Mouse (Mus musculus) large intestine, adult 2 months (tissue): ENCODE measurements around the gene 4933406M09Rik. TPM values are rescaled to one million over a fixed set of nuclear protein-coding genes. Genes with fewer than 3 reads are reported as not detected.

Experiments used
- DNase-seq: peaks from one replicate; pipeline ENCODE4 v3.0.0-alpha.2; 2012; ENCODE audit warnings: low read depth, low spot score
- WGBS: fragments of 180-500 bp; shearing (Covaris S2); methylation state at CpG from one replicate; pipeline ENCODE4 v1.1.7; 2018; 5-methylcytosine and 5-hydroxymethylcytosine counted together
- polyA plus RNA-seq: library from polyadenylated mRNA; depleted of rRNA; stranded (reverse); fragments of >200 nt; gene quantifications from 2 replicates; pipeline ENCODE4 v1.2.3, GENCODE M21; 2012; rRNA removed

The 4933406M09Rik gene
- polyA plus RNA-seq, 1 experiment: not detected

DNA sequence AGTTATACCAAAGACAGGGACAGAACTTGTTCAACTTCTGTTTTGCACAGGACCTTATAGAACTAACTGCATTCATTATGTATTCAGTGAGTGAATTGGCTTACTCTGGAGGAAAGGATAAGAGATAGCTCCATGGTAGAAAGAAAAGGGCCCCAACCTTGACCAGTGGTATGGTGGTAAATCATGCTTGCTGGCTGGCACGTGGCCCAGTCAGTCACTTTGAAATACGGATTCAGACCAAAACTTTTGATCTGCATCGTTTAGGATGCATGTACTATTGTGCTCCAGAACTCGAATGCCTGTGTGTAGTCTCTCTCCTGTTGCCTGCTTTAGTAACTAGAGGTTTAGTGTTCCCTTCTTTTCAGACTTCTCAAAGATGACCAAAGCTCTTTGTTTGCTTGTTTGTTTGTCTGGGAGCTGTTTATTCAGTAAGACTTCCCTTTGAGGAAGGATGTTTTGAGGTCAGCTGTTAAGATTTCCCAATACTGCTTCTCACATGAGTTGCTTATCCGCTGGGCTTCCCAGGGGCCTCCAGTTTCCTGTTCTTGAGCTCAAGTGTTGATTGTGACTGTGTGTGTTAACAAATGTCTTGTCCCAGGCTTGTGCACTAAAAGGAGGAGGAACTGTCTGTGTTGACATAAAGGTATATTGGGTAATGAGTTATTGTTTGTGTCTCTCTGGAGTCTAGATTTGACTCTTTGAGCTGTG is 34.2 kb downstream of the 4933406M09Rik start:
- 9% methylated on average over 5 of the region's 5 CpGs for WGBS

DNA sequence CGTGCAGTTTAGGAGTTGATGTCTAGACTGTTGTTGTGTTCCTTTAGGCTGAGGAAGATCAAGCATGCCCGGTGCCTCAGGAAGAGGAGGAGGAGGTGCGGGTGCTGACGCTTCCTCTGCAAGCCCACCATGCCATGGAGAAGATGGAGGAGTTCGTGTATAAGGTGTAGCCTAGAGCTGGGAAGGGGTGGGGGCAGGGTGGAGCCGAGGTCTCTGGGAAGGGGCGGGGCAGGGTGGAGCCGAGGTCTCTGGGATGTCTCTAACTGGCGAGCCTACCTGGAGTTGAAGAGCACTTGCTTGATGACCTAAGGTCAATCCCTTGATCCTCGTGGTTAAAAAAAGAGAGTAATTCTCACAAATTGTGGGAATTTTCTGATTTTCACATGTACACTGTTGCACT is 38.2 kb downstream of the 4933406M09Rik start:
- WGBS: 59% methylated on average over 10 of the region's 10 CpGs
- no peak for DNase-seq

More for the DNA sequence above, 34.2 kb downstream of the 4933406M09Rik start:
- no peak for DNase-seq

GRCm38 (mm10) chr1:134426289-134426688 is 40.5 kb downstream of the 4933406M09Rik start:
- WGBS: 87% methylated on average over 5 of the region's 5 CpGs
- no peak for DNase-seq

DNA sequence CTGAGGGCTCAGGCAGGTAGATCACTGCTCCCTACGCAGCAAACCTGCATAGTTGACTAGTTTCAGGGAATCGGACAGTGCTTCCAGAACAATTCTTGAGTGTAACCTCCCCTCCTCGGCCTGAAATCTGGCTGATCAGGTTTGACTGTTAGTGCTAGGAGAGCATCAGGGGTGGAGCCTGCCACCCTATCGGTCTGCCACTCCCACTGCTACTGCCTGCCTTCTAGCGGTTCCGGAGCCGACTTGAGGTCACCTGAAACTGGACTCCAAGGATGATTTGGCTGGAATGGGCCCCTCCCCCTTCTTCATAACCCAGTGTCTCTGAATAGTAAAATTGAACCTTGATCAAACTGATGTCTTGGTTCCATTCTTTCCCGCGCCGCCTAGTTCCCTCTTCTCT is 47.3 kb downstream of the 4933406M09Rik start:
- DNase-seq: no peak
- WGBS: 66% methylated on average over 10 of the region's 10 CpGs

GRCm38 (mm10) chr1:134433473-134433872 is 47.7 kb downstream of the 4933406M09Rik start:
- 77% methylated on average over 4 of the region's 4 CpGs for WGBS
- DNase-seq: no peak

GRCm38 (mm10) chr1:134435414-134435813 is 49.7 kb downstream of the 4933406M09Rik start:
- no peak for DNase-seq
- WGBS: 44% methylated on average over 4 of the region's 4 CpGs

DNA sequence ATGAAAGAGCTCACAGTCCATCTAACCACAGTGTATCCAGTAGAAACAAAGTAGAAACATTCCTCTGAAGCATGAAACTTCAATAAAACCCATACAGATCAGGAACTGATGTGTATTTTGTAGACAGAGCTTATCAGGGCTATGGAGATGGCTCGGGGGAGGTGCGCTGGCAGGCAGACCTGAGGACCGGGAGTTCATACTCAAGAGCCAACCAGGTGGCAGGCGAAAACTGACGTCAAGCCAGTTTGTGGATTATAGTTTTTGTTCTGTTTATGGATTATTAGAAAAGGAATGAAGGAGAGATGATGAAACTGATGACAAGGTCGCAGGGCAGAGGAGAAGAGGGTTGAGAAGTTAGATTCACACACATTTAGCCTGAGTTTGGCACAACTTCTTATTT is 54.7 kb downstream of the 4933406M09Rik start:
- 57% methylated on average over 6 of the region's 6 CpGs for WGBS
- no peak for DNase-seq

Other genes starting within 250 kb of the 4933406M09Rik start
- 2.3 and 2.6 TPM in 2 replicates for gene Chil1, start 203.8 kb upstream of the 4933406M09Rik start, polyA plus RNA-seq
- 0.12 and 0.14 TPM in 2 replicates for gene Mybph, start 192.5 kb upstream of the 4933406M09Rik start, polyA plus RNA-seq
- 1.4 and 1.9 TPM in 2 replicates for gene Adora1, start 150.5 kb upstream of the 4933406M09Rik start, polyA plus RNA-seq
- not detected in 2 replicates for gene Myog, start 96.0 kb upstream of the 4933406M09Rik start, polyA plus RNA-seq
- gene Ppfia4, start 53.0 kb upstream of the 4933406M09Rik start, polyA plus RNA-seq: 7.2 and 7.7 TPM in 2 replicates
- 162 and 202 TPM in 2 replicates for gene Tmem183a, start 24.0 kb upstream of the 4933406M09Rik start, polyA plus RNA-seq
- gene Cyb5r1, start 19.6 kb downstream of the 4933406M09Rik start, polyA plus RNA-seq: 28.7 and 37.4 TPM in 2 replicates
- gene Adipor1, start 29.4 kb downstream of the 4933406M09Rik start, polyA plus RNA-seq: 91.1 and 107 TPM in 2 replicates
- 4.5 and 5.1 TPM in 2 replicates for gene Klhl12, start 69.6 kb downstream of the 4933406M09Rik start, polyA plus RNA-seq
- gene Rabif, start 108.7 kb downstream of the 4933406M09Rik start, polyA plus RNA-seq: 13.3 and 16.4 TPM in 2 replicates
- not detected in 2 replicates for gene Mgat4e, start 163.7 kb downstream of the 4933406M09Rik start, polyA plus RNA-seq
- 5.2 and 9.2 TPM in 2 replicates for gene Kdm5b, start 174.2 kb downstream of the 4933406M09Rik start, polyA plus RNA-seq